Mouse (Mus musculus) kidney, adult 2 months (tissue): ENCODE data around the gene Atxn3.
A peak's percentile ranks its signal among the peaks of the same experiment; 100 is the strongest.

Source experiments
- CTCF ChIP-seq: fragments of 200-500 bp; conservative IDR thresholded peaks from 2 replicates; pipeline ENCODE4 v1.5.1; 2011; ENCODE audit warnings: low read depth, mild to moderate bottlenecking, control low read depth, low read length, moderate library complexity, mixed read lengths; ENCODE audit not compliant: insufficient read depth, insufficient read length
- POLR2A ChIP-seq: fragments of 200-500 bp; IDR thresholded peaks from one replicate; pipeline ENCODE4 v1.6.1; 2011; ENCODE audit warnings: low read depth, low read length, control low read depth

- TF ChIP-seq POLR2A = no peak
- TF ChIP-seq CTCF = peak; percentile 78
Measured at GRCm38 (mm10) chr12:101957942-101958544, at the start of gene Atxn3.
